Comparison of ENCODE assay signal across 9 mouse cellular contexts in genomic region chr13:44751780-44752179, GRCm38 (mm10). TPM values are rescaled to one million over a fixed set of nuclear protein-coding genes. Genes with fewer than 3 reads are reported as not detected.
DNase-seq lines count a peak whose midpoint lies in the region; ATAC-seq and TF ChIP-seq lines count a peak whose summit lies in the region.
"Had no signal": no experiment of that assay in that cellular context is flagged by ENCODE, and none has a peak within 500 bp of the region (broad histone marks: within the 10 kb centered on the region; RNA-seq: fewer than 3 reads in every experiment).

No protein-coding gene starts in this region.

- DNase-seq in ES-CJ7 (ENCODE audit: low read depth, low spot score), result peak; percentile 81
- peak; percentile 94 for DNase-seq in brain, embryonic 14.5 days (ENCODE audit: low read depth)
- peak; percentile 78 for DNase-seq in midbrain, embryonic 14.5 days
- no peak for DNase-seq in adrenal gland, adult 18-20 months (ENCODE audit: low spot score in 2 of 2)
- no peak for DNase-seq in adrenal gland, postnatal 14 days
- DNase-seq: heart, postnatal 4 days; thymus, postnatal 14 days had no signal

- ATAC-seq in hindbrain, embryonic 12.5 days (ENCODE audit: low FRiP score), result peak; percentile 90
- ATAC-seq in midbrain, embryonic 14.5 days (ENCODE audit: low FRiP score, low TSS enrichment), result peak; percentile 60
- no peak for ATAC-seq in inflammation-experienced regulatory T-cells, adult 6 months

- peaks cover 67% of the 10 kb centered on the region for H3K4me1 ChIP-seq in hindbrain, embryonic 12.5 days
- peaks cover 40% of the 10 kb centered on the region for H3K4me1 ChIP-seq in midbrain, embryonic 14.5 days (ENCODE audit: control insufficient read depth, insufficient read depth, low read length)

- H3K4me2 ChIP-seq in hindbrain, embryonic 12.5 days (replicated peaks), result no peak overlapping the region
- H3K4me2 ChIP-seq in midbrain, embryonic 14.5 days (ENCODE audit: low read length), result 0 out of 2 replicates have a peak overlapping the region, but pooled peaks have one; percentile 9

- TF ChIP-seq CTCF in brain, embryonic 14.5 days (IDR thresholded peaks at IDR 0.05; ENCODE audit: borderline replicate concordance, extremely low read depth, insufficient read depth, insufficient read length), result no peak

- H3K36me3 ChIP-seq in hindbrain, embryonic 12.5 days, result no peaks in the 10 kb centered on the region
- H3K36me3 ChIP-seq in midbrain, embryonic 14.5 days (ENCODE audit: control insufficient read depth, insufficient read depth, low read length), result no peaks in the 10 kb centered on the region

- no peak for TF ChIP-seq POLR2A in brain, embryonic 14.5 days (IDR thresholded peaks at IDR 0.05; ENCODE audit: borderline replicate concordance, extremely low read depth, insufficient read depth, insufficient read length, poor library complexity, severe bottlenecking)

- no peaks in the 10 kb centered on the region for H3K27me3 ChIP-seq in hindbrain, embryonic 12.5 days
- H3K27me3 ChIP-seq in midbrain, embryonic 14.5 days (ENCODE audit: control insufficient read depth, insufficient read depth, low read length), result no peaks in the 10 kb centered on the region

- H3K9me3 ChIP-seq in hindbrain, embryonic 12.5 days (replicated peaks), result no peaks in the 10 kb centered on the region
- H3K9me3 ChIP-seq in midbrain, embryonic 14.5 days (ENCODE audit: control insufficient read depth, low read length), result no peaks in the 10 kb centered on the region

- peak overlapping the region; percentile 78 for H3K27ac ChIP-seq in hindbrain, embryonic 12.5 days
- H3K27ac ChIP-seq in midbrain, embryonic 14.5 days (replicated peaks; ENCODE audit: low read depth, low read length), result peak overlapping the region; percentile 37; the same call in 1 of the 2 replicates

- WGBS in hindbrain, embryonic 12.5 days, result 28% methylated on average over 3 of the region's 3 CpGs
- WGBS in midbrain, embryonic 14.5 days, result 4% methylated on average over 3 of the region's 3 CpGs

- H3K4me3 ChIP-seq in hindbrain, embryonic 12.5 days, result no peak overlapping the region
- no peak overlapping the region for H3K4me3 ChIP-seq in midbrain, embryonic 14.5 days (replicated peaks; ENCODE audit: low read depth, low read length)

- H3K9ac ChIP-seq in hindbrain, embryonic 12.5 days, result no peak overlapping the region
- H3K9ac ChIP-seq in midbrain, embryonic 14.5 days (replicated peaks; ENCODE audit: low read length), result no peak overlapping the region

RNA-seq across cellular contexts. Expression of gene Jarid2, which starts 22.5 kb away (rescaled TPM):
- 31.6 and 52.9 TPM in 2 replicates for polyA plus RNA-seq in brain, embryonic 14.5 days (2012; rRNA removed)
- polyA plus RNA-seq in hindbrain, embryonic 12.5 days (2016; fragmentation: Nextera tagmentation; extraction: Ambion mirVana), result 84.6 and 92.4 TPM in 2 replicates
- polyA plus RNA-seq in midbrain, embryonic 14.5 days (2014; fragmentation: Nextera tagmentation; extraction: Ambion mirVana), result 31.7 and 35.7 TPM in 2 replicates
- 10 to 100 TPM; 17.7 to 51.9 TPM for total RNA-seq in adrenal gland, adult 18-20 months (2021)
- total RNA-seq in adrenal gland, postnatal 14 days (2021), result 51.0 and 53.6 TPM in 2 replicates
- polyA plus RNA-seq in inflammation-experienced regulatory T-cells, adult 6 months (2017; shearing (Covaris generic)), result 10 to 100 TPM; 42.0 to 59.1 (median 56.1) TPM

Comparison
In these comparisons a context has a peak if more than half of its experiments do, and no peak if none do; other contexts are left out.
1. DNase-seq: peak in ES-CJ7 (single experiment), brain, embryonic 14.5 days (single experiment) and midbrain, embryonic 14.5 days (single experiment); none in adrenal gland, adult 18-20 months (0 of 2) and adrenal gland, postnatal 14 days (single experiment).